Mouse (Mus musculus) erythroblast, adult 5-6 weeks (primary cell): Measurements from ENCODE around the gene Amotl1. TPM values are rescaled to one million over a fixed set of nuclear protein-coding genes. Genes with fewer than 3 reads are reported as not detected.
A peak's percentile ranks its signal among the peaks of the same experiment; 100 is the strongest.

Source experiments
- ATAC-seq: replicated peaks from 2 replicates; pipeline ENCODE4 v1.8.0; 2016; ENCODE audit warnings: moderate number of reproducible peaks, mild to moderate bottlenecking, moderate TSS enrichment, inconsistent platforms; ENCODE audit not compliant: poor library complexity, low FRiP score, severe bottlenecking
- total RNA-seq, 2 experiments: library from RNA; stranded (forward) in 1 of 2; stranded (reverse) in 1 of 2; fragments of 150-400 nt in 1 of 2; fragments of 200-764, 138-1000 nt in 1 of 2; gene quantifications; 2 replicates each; pipeline versions ENCODE4 v1.2.3 to v1.2.4; 2015 to 2017; ENCODE audit warnings: low replicate concordance in 2 of 2

Gene Amotl1
- total RNA-seq, 2 experiments from 2014 or later, result not detected

DNA sequence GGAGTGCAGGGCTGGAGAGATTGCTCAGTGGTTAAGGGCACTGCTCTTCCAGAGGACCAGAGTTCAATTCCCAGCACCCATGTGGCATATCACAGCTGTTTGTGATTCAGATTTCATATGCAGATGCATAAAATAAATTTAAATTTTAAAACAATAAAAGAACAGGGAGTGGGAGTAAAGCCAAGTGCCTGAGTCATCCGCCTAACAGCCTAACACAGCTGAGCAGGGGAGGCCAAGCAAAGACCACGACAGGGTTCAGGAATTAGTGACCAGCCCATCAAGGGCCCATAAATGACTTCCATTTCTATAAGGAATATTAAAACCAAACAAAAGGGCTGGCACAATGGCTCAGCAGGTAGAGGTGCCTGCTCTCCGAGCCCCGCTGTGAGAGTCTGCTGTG is 84.3 kb downstream of the Amotl1 start:
- no peak for ATAC-seq

DNA sequence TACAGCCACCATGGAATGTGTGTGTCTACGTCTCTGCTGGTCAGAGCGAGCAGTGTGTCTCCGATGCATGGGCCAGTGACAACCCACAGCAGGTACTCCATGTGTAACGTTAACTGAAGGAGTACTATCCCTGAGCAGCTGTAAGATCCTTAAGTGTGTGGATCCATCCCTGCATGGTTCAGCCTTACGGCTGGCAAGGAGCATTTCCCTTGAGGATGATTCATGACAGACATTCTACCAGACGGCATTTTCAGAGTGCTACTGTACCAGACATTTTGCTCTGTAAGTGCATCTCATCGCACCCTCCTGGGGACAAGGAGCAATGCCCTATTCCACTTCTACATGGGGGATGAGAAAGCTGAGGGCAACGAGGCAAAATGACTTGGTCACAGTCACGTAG is 84.9 kb downstream of the Amotl1 start:
- no peak for ATAC-seq

DNA sequence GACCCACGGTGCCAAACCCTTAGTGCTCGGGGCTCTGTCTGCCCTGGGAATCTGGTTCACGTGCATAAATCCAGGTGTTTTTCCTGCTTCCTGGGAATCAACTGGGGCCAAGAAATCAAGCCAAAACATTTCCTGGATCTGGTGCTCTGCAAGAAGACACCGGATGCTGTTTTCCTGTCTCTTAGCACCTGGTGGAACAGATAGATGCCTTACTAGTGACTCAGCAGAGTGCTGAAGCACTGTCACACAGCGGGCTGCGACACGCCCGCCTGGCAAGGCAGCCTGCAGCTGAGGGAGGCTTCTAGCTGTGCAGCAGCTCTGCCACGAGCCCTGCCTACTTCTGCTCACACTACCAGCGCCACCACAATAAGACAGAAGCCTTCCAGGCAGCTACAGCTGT is 85.4 kb downstream of the Amotl1 start:
- ATAC-seq, result no peak

DNA sequence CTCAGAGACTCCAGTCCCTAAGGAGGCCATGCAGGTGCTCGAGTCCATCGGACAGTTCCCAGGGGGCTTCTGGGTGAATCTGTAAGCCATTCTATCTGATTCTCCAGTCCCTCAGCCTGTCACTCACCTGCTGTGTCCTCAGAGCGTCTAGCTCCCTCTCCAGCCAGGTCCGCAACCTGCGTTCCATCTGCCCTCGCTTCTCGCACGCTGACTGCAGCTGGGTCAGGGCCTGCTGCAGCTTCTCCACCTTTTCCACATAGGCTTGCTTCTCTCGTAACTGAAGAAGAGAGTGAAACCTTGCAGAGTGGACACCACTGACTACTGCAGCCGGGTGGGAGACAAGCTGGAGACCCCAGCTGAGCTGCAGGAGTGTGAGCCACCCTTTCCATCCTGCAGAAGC is 86.5 kb downstream of the Amotl1 start:
- ATAC-seq, result no peak

DNA sequence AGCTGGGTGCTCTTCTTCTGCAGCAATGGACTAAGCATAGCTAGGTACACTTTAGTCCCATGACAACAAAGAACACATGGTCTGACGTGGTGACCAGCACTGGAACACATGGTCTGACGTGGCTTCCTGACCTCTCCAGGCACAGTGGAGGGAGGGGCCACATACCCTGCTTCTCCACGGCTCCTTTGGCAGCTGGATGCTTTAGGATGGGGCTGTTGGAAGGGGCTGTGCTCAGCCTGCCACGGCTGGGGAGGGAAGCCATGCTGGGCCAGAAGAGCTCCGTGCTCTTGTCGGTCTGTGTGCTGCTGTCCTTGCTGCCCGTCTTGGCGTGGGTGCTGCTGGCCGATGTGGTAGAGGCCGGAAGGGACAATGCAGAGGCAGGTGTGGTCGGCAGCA is 96.5 kb downstream of the Amotl1 start:
- no peak for ATAC-seq

DNA sequence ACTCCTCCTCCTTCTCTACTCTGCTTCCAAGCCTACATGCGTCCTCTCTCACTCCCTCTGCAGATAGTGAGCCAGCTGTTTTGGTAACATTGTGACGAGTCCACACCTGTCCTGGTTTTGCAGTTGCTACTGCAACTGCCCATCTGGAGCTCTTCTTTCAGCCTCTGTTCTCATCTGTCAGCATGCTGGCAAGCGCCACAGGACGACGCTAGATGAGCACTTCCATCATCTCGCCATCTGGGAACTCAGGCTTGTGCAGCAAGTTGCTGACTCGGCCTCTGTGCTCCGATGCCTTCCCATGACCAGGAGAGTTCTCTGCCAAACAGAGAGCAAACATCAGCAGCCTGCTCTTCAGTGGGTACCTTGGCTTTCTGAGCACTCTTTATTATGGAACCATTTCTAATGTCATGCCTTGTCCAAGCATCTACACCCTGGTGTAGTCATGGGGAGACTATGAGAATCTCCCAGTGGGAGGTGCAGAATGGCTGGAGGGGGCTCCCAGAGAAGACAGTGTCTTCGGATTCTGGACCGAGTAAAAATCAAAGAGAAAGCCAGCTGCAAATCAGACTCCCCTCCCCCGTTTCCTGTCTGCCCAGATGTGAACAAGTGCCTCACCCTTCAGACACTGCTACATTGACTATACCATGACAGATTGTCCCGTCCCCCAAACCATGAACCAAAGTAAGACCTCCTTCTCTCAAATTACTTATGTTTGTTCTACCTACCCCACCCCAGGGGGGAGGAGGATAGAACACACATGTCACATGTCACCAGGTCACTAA is 97.1 kb downstream of the Amotl1 start:
- ATAC-seq, result no peak

DNA sequence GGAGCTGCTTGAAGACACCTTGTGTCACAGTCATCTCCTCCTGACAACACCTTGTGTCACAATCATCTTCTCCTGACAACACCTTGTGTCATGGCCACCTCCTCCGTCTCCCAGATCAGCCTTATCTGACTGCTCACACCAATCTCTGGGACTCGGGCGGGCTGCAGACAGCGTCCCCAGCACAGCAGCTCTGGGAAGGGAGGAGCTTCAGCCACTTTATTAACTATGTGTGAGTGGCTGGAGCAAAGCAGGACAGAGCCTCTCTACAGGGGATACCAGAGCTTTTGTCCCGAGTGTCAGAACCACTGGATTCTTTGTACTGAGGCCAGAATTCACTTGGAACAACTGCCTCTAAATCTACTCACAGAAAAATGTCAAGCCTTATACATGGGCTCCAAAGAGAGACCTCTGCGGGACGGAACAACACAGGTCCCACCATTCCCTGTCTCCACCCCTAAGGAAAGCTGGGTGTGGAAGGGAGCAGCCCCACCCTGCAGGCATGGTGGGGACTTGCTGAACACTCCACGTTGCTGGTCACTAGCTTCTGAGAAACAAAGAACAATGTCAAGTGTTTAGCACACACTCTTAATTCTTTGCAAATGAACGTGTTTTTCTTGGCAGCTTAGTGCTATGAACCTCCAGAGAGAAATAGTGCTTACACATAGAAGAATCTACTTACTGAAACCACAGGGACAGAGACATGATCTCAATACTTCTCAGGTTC is 100.7 kb downstream of the Amotl1 start:
- no peak for ATAC-seq

DNA sequence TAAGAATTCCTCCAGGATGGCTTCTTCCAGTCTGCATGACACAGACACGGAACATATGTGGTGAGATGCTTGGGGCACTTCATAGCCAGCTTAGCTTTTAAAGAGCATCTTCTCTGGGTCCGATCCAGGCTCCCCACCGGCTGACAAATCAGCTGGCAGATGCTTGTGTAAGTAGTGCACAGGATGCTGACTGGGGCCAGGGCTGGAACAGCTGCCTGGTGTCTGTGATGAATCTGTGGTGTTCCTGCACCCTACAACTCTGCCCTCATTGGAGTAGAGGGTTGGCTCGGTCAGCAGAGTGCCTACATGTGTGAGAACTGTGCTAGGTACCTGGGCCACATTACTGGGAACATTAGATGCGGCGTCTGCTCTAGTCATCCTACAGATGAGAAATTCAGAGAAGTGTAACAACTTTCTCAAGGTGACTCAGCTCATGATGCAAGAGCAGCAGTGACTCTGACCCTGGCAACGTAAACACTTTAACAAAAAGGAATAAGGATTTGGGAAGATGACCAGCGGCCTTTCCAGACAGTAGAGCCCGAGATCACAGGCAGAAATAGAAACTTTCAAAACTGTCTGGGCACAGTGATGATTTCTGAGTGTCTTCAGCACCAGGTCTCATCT is 109.9 kb downstream of the Amotl1 start:
- no peak for ATAC-seq

DNA sequence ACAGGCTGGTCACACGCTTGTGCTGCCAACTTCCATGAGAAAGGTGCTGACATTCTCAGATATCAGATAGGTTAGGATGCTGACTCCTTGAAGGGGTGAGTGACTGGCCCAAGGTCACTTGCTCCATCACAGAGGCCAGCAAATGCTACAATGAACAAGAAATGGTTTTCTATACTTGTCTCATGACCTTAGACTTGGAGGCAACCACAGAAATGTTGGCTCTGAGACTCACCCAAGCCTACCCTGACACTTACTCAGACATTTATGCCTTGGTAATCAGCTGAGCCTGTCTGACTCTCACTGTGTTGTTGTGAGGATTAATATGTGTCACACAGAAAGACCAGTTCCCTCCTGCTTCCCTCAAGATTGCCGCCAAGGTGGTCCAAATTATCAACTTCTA is 111.2 kb downstream of the Amotl1 start:
- no peak for ATAC-seq

DNA sequence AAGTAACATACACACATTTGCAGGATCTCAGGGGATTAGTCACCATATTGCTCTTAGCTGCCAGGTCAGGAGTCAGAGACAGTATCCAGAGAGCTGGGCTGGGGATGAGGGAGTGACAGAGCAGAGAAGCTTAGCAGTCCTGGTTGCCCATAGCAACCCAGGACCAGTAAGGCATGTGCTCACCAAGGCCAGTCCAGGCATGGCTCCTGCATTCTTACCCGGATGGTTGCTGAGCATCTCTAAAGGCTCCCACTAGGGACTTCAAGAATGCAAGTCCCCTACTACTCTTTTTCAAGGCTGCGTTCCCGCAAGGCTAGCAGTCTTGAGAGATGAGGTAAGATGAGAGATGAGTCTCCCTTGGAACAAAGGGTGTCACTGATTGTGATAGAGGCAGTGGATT is 112.6 kb downstream of the Amotl1 start:
- ATAC-seq, result no peak

DNA sequence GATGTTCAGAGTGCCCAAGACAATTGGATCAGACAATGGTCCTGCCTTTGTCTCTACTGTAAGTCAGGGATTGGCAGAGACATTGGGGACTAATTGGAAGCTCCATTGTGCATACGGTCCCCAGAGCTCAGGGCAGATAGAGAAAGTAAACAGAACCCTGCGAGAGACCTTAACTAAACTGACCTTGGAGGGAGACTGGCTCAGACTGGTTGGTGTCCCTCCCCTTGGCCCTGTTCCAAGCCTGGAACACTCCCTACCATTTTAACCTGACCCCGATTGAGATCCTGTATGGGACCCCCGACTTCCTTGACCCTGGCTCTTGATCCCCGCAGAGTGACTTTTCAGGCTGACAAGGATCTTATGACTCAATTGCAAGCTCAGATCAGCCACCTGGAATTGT is 114.9 kb downstream of the Amotl1 start:
- no peak for ATAC-seq

DNA sequence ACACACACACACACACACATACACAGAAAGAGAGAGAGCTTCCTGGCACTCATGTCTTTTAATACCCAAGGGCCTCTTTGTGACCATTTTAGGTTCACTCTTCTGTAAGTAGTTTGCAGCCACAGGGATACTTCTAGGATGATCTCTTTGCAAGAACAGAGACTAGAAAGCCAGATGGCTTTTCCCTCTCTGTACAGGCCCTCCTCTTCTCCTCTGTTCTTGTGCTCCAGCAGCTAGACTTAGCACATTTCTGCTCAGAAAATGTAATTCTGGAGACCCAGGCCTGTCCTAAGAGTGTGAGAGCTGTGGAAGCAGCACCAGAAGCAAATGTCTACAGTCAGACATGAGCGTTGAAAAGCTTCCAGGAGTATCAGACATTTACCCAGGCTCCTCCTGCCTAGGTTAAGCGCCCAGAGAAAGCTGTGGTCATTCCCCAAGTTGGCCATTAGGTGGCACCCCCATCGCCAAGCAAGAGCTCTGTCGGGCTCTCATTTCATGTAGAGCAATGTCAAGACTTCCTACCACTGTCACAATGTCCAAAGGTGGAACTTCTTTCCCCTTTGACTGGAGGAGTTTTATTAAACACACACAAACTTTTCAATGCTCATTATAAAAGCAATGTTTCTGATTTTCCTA is 121.3 kb downstream of the Amotl1 start:
- peak; percentile 87 for ATAC-seq

DNA sequence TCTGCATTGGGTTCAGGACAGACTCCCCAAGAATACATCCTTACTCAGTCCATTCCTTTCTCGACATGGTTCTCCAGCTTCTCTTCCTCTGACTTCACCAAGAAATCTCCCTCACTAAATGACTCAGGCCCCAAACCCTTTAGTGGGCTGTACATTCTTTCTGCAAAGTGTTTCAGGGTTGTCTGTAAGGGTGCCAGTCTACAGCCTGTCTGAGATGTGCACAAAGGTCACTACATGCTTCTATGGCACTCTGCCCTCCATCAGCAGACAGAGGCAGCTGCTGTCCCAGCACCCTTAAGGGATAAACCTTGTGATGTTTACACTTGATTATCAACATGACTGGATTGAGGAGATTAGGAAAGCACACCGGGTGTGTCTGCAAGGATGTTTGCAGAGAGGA is 123.2 kb downstream of the Amotl1 start:
- no peak for ATAC-seq

DNA sequence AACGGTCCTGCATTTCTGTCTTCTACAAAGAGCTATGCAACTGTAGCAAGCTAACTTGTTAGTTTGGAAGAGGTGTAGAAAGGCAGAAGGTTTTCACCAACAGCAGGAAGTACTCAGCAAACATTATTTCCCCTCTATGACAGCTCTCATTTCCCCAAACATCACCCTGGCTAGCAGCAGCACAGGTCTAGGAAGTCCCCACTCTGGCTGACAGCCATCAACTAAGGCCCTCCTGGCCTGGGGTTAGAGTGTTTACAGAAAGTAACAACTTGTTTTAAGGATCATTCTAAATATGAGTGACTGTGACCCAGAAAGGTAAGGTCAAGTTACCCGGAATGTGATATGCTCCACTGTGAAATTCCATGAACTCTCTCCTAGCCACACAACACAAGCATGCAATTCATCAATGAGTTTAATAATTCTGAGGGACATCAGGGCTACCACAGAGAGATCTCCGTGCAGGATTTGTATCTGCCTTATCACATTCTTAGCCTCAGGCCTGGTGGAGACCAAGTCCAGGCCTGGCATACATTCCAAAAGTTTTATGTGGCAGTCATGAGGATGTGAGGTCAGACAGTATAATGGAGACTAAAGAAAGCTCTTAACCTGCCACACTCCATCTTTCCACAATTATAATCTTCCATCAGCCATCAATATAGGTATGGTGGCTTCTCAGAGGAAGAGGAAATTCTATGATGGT is 123.7 kb downstream of the Amotl1 start:
- ATAC-seq, result no peak

DNA sequence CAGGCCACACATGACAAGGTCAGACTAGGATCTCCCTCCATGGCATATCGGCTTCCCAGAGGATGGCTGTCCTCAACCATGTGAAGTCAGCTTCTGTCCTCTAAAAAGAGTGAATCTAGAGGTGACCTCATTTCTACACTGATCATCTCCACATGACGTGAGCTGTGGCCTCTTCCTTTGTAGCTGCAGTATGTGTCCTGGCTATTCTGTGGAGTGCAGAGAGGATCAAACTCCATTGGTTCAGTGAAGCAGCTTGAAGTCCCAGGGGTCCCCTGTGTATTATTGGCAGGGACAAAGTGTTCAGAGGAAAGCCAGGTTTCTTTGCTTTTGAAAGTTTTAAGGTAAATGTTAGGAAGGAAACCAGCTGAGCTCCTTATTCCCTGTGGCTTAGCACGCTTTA is 126.8 kb downstream of the Amotl1 start:
- no peak for ATAC-seq

DNA sequence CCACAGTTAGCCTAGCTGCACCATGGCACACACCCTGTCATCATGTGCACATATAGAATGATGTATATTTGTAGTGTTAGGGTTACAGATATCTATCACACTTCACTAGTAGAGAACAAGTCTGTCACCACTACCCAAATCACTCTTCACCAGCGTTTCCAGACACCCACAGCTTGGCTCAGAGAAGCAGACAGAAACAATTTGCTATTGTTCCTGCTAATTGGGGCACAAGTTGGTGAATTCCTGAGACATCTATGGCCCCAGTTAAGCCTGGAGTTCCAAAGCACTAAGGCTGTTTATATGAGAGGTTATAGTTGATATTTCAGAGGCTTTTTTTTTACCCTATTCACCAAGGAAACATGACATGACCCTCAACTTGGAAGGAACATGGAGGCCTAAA is 127.6 kb downstream of the Amotl1 start:
- no peak for ATAC-seq

DNA sequence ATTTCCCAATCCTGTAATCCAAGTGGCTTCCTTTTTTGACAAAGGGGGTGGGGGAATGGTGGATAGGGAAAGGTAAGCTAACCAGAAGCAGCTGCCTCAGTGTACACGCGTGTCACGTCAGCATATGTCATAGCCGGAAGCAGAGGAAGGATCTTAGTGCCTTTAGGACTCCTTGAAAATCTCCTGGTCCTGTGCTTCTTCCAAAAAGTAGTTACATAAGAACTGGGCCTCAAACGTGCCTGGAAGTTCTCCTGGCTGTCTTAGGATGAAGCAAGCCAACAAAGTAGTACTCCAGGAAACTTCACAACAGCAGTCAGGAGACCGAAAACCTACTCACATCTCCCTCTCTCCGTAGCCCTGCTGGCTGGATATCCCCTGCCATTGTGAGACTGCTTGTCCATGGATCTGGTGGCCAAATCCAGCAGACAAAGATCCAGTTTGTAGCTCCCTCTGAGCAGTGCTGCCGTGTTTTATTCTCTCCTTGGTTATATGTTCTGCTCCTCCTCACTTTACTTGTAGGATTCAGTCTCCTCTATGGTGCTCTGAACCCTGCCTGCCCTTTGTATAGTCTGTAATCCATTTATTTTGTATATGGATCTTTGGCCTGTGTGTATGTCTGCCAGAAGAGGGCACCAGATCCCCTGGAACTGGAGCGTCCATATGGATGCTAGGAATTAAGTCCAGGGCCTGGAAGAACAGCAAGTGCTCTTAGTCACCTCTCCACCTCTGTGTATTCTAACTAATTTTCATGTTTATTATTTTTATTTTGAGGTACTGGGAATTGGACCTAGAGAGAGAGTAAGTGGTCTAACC is 132.0 kb downstream of the Amotl1 start:
- ATAC-seq, result no peak

DNA sequence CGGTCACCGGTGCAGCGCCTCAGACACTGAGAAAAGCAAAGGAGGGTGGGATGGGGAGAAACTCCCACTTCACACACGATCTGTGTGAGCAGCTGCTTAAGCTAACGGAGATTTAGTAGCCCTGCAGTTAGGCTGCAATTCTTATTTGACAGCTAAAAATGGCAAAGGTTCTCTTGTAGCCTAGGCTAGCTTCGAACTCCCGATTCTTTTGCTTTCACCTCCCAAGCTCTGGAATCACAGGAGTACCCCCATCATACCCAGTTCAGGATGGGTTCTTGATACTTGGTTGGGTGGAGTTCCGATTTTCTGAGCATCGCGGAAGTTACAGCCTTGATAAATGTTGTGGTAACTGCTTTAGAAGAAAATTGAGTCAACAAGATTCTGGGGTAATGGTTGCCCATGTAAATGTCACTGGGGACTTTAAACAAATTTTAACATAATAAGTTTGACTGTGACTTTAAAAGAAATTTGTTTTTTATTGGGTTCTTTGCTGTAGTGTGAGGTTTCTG is 143.9 kb downstream of the Amotl1 start:
- no peak for ATAC-seq
